Mouse (Mus musculus) megakaryocyte, adult 5-6 weeks (primary cell): Measurements from ENCODE around the gene Riok1. TPM values are rescaled to one million over a fixed set of nuclear protein-coding genes. Genes with fewer than 3 reads are reported as not detected.

ENCODE experiments used
- total RNA-seq, 2 experiments: library from RNA; stranded (forward) in 1 of 2; stranded (reverse) in 1 of 2; fragments of 153-499, 151-499 nt in 1 of 2; fragments of 221-1000, 200-1000 nt in 1 of 2; gene quantifications; 2 replicates each; pipeline versions ENCODE4 v1.2.3 to v1.2.4; 2015 to 2017

Riok1 gene
- total RNA-seq, 2 experiments from 2014 or later = 42.2 to 85.5 TPM

Other genes with a start within 250 kb of the Riok1 start
- 96.5 and 104 TPM in 2 replicates for gene Ssr1, start 42.8 kb upstream of the Riok1 start, total RNA-seq (2015)
- gene Ssr1, start 42.8 kb upstream of the Riok1 start, total RNA-seq (2017) = 126 and 148 TPM in 2 replicates
- gene Cage1, start 74 bp downstream of the Riok1 start, total RNA-seq (2015) = 0.32 and 0.36 TPM in 2 replicates
- 0.73 and 1.5 TPM in 2 replicates for gene Cage1, start 74 bp downstream of the Riok1 start, total RNA-seq (2017)
- 0.23 and 0.29 TPM in 2 replicates for gene Dsp, start 114.3 kb downstream of the Riok1 start, total RNA-seq (2015)
- 0.15 and 0.37 TPM in 2 replicates for gene Dsp, start 114.3 kb downstream of the Riok1 start, total RNA-seq (2017)
- 37.0 and 37.7 TPM in 2 replicates for gene Snrnp48, start 167.9 kb downstream of the Riok1 start, total RNA-seq (2015)
- 69.6 and 86.7 TPM in 2 replicates for gene Snrnp48, start 167.9 kb downstream of the Riok1 start, total RNA-seq (2017)